Mouse (Mus musculus) stomach, postnatal 0 days (tissue): ENCODE measurements around the gene Nanos3.

ENCODE experiments used
- CTCF ChIP-seq: IDR thresholded peaks from 2 replicates; pipeline ENCODE4 v1.5.1; 2016; ENCODE audit warnings: antibody characterized with exemption, low read depth, mild to moderate bottlenecking, moderate library complexity
- EP300 ChIP-seq: optimal IDR thresholded peaks from 2 replicates; pipeline ENCODE3; 2016; ENCODE audit warnings: antibody characterized with exemption

DNA sequence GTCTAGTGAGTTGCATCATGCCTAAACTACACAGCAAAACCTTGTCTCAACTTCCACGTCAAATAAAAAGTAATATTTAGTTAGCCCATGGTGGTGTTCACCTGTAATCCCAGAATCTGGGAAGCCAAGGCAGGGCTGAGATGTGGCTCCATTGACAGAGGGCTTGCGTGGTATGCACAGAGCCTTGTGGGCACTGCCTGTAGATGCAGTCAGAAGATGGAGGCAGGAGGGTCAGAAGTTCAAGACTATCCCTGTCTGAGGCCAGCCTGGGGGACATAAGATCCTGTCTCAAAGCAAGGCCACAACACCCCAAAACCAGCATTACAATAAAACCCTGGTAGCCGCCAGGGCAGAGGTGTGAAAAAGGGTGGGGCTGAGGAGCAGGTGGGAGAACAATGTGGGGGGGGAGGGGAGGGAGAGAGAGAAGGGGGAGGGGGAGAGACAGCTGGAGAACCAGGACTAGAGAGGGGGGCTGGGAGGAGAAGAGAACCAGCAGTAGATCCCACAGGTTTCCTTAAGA, 9.3 kb upstream of the Nanos3 start:
- no peak for TF ChIP-seq CTCF
- no peak for TF ChIP-seq EP300
